Mouse (Mus musculus): ENCODE results near the gene Lama1. TPM values are rescaled to one million over a fixed set of nuclear protein-coding genes. Genes with fewer than 3 reads are reported as not detected.
"Not testable (repeated sequence)": the region's sequence is repeated elsewhere in the genome, so short reads cannot be mapped to it uniquely, and the experiment has no call there.

Gene Lama1
- polyA plus RNA-seq, 1 experiment from 2014 or later = 23.7 TPM

- WGBS = 80% methylated on average over 7 of the region's 7 CpGs
- ATAC-seq (ENCODE audit: low FRiP score) = no peak
- peaks cover 3% of the 10 kb centered on the region; the same call in 1 of the 2 replicates for H3K36me3 ChIP-seq (ENCODE audit: control insufficient read depth, insufficient read depth, low read length)
- no peaks in the 10 kb centered on the region for H3K27me3 ChIP-seq (ENCODE audit: control insufficient read depth, insufficient read depth, low read length)
- H3K4me3 ChIP-seq (ENCODE audit: low read depth, low read length) = no peak overlapping the region
- DNase-seq (ENCODE audit: low spot score, missing footprints) = no peak
- no peaks in the 10 kb centered on the region for H3K4me1 ChIP-seq (ENCODE audit: control insufficient read depth, insufficient read depth, low read length)
- H3K4me2 ChIP-seq = no peak overlapping the region
- no peak overlapping the region for H3K27ac ChIP-seq (ENCODE audit: low read depth, low read length)
- H3K9ac ChIP-seq (ENCODE audit: low read length) = no peak overlapping the region
- H3K9me3 ChIP-seq (ENCODE audit: control insufficient read depth, low read length) = no peaks in the 10 kb centered on the region
Observed at GRCm38 (mm10) chr17:67728751-67729150, 31.7 kb downstream of the Lama1 start.

- Histone ChIP-seq H3K36me3 (ENCODE audit: control insufficient read depth, insufficient read depth, low read length) (peaks cover 3% of the 10 kb centered on the region), H3K4me1 (ENCODE audit: control insufficient read depth, insufficient read depth, low read length) (no peaks in the 10 kb centered on the region), H3K4me2 (no peak overlapping the region), H3K9ac (ENCODE audit: low read length) (no peak overlapping the region), H3K4me3 (ENCODE audit: low read depth, low read length) (no peak overlapping the region), H3K9me3 (ENCODE audit: control insufficient read depth, low read length) (no peaks in the 10 kb centered on the region), H3K27me3 (ENCODE audit: control insufficient read depth, insufficient read depth, low read length) (no peaks in the 10 kb centered on the region), H3K27ac (ENCODE audit: low read depth, low read length) (no peak overlapping the region)
- no peak for DNase-seq (ENCODE audit: low spot score, missing footprints)
- 89% methylated on average over 3 of the region's 3 CpGs for WGBS
- no peak for ATAC-seq (ENCODE audit: low FRiP score)
Observed at GRCm38 (mm10) chr17:67731096-67731495, 34.0 kb downstream of the Lama1 start.

GRCm38 (mm10) chr17:67731964-67732363, 34.9 kb downstream of the Lama1 start:
- ATAC-seq (ENCODE audit: low FRiP score) (no peak), DNase-seq (ENCODE audit: low spot score, missing footprints) (no peak)
- no peak overlapping the region for H3K9ac ChIP-seq (ENCODE audit: low read length)
- WGBS = 93% methylated on average over 11 of the region's 11 CpGs
- H3K27me3 ChIP-seq (ENCODE audit: control insufficient read depth, insufficient read depth, low read length) = no peaks in the 10 kb centered on the region
- H3K9me3 ChIP-seq (ENCODE audit: control insufficient read depth, low read length) = no peaks in the 10 kb centered on the region
- no peak overlapping the region for H3K4me3 ChIP-seq (ENCODE audit: low read depth, low read length)
- H3K4me2 ChIP-seq = no peak overlapping the region
- no peaks in the 10 kb centered on the region for H3K4me1 ChIP-seq (ENCODE audit: control insufficient read depth, insufficient read depth, low read length)
- peaks cover 3% of the 10 kb centered on the region for H3K36me3 ChIP-seq (ENCODE audit: control insufficient read depth, insufficient read depth, low read length)
- no peak overlapping the region for H3K27ac ChIP-seq (ENCODE audit: low read depth, low read length)

- WGBS = 91% methylated on average over 12 of the region's 12 CpGs
- no peaks in the 10 kb centered on the region for H3K9me3 ChIP-seq (ENCODE audit: control insufficient read depth, low read length)
- H3K4me2 ChIP-seq = no peak overlapping the region
- H3K4me1 ChIP-seq (ENCODE audit: control insufficient read depth, insufficient read depth, low read length) = no peaks in the 10 kb centered on the region
- peaks cover 3% of the 10 kb centered on the region for H3K36me3 ChIP-seq (ENCODE audit: control insufficient read depth, insufficient read depth, low read length)
- no peaks in the 10 kb centered on the region for H3K27me3 ChIP-seq (ENCODE audit: control insufficient read depth, insufficient read depth, low read length)
- no peak overlapping the region for H3K9ac ChIP-seq (ENCODE audit: low read length)
- H3K4me3 ChIP-seq (ENCODE audit: low read depth, low read length) = no peak overlapping the region
- H3K27ac ChIP-seq (ENCODE audit: low read depth, low read length) = no peak overlapping the region
- ATAC-seq (ENCODE audit: low FRiP score) (no peak), DNase-seq (ENCODE audit: low spot score, missing footprints) (no peak)
Observed at GRCm38 (mm10) chr17:67733516-67733915, 36.5 kb downstream of the Lama1 start.

GRCm38 (mm10) chr17:67735722-67736121, 38.7 kb downstream of the Lama1 start:
- ATAC-seq (ENCODE audit: low FRiP score) = no peak
- Histone ChIP-seq H3K4me3 (ENCODE audit: low read depth, low read length) (no peak overlapping the region), H3K27me3 (ENCODE audit: control insufficient read depth, insufficient read depth, low read length) (no peaks in the 10 kb centered on the region), H3K4me1 (ENCODE audit: control insufficient read depth, insufficient read depth, low read length) (no peaks in the 10 kb centered on the region), H3K36me3 (ENCODE audit: control insufficient read depth, insufficient read depth, low read length) (peaks cover 6% of the 10 kb centered on the region), H3K9ac (ENCODE audit: low read length) (no peak overlapping the region), H3K9me3 (ENCODE audit: control insufficient read depth, low read length) (no peaks in the 10 kb centered on the region), H3K27ac (ENCODE audit: low read depth, low read length) (no peak overlapping the region), H3K4me2 (no peak overlapping the region)
- DNase-seq (ENCODE audit: low spot score, missing footprints) = no peak
- WGBS = 94% methylated on average over 6 of the region's 6 CpGs

GRCm38 (mm10) chr17:67741229-67741628, 44.2 kb downstream of the Lama1 start:
- H3K9ac ChIP-seq (ENCODE audit: low read length); H3K27ac ChIP-seq (ENCODE audit: low read depth, low read length); H3K4me1 ChIP-seq (ENCODE audit: control insufficient read depth, insufficient read depth, low read length); DNase-seq (ENCODE audit: low spot score, missing footprints); H3K4me3 ChIP-seq (ENCODE audit: low read depth, low read length); H3K4me2 ChIP-seq; H3K9me3 ChIP-seq (ENCODE audit: control insufficient read depth, low read length); H3K27me3 ChIP-seq (ENCODE audit: control insufficient read depth, insufficient read depth, low read length); ATAC-seq (ENCODE audit: low FRiP score); H3K36me3 ChIP-seq (ENCODE audit: control insufficient read depth, insufficient read depth, low read length): not testable (repeated sequence)

- DNase-seq (ENCODE audit: low spot score, missing footprints) (no peak), ATAC-seq (ENCODE audit: low FRiP score) (no peak)
- peaks cover 2% of the 10 kb centered on the region for H3K36me3 ChIP-seq (ENCODE audit: control insufficient read depth, insufficient read depth, low read length)
Observed at GRCm38 (mm10) chr17:67764167-67764871, 67.3 kb downstream of the Lama1 start.

GRCm38 (mm10) chr17:67773608-67774007, 76.5 kb downstream of the Lama1 start:
- Histone ChIP-seq H3K4me3 (ENCODE audit: low read depth, low read length) (no peak overlapping the region), H3K27me3 (ENCODE audit: control insufficient read depth, insufficient read depth, low read length) (no peaks in the 10 kb centered on the region), H3K4me2 (no peak overlapping the region), H3K9ac (ENCODE audit: low read length) (no peak overlapping the region), H3K27ac (ENCODE audit: low read depth, low read length) (no peak overlapping the region), H3K9me3 (ENCODE audit: control insufficient read depth, low read length) (no peaks in the 10 kb centered on the region), H3K36me3 (ENCODE audit: control insufficient read depth, insufficient read depth, low read length) (peaks cover 10% of the 10 kb centered on the region), H3K4me1 (ENCODE audit: control insufficient read depth, insufficient read depth, low read length) (no peaks in the 10 kb centered on the region)
- WGBS = 74% methylated on average over 8 of the region's 8 CpGs
- ATAC-seq (ENCODE audit: low FRiP score) = no peak
- DNase-seq (ENCODE audit: low spot score, missing footprints) = no peak

More at GRCm38 (mm10) chr17:67764167-67764871, 67.3 kb downstream of the Lama1 start:
- Histone ChIP-seq H3K9me3 (ENCODE audit: control insufficient read depth, low read length) (no peaks in the 10 kb centered on the region), H3K27me3 (ENCODE audit: control insufficient read depth, insufficient read depth, low read length) (no peaks in the 10 kb centered on the region), H3K9ac (ENCODE audit: low read length) (no peak overlapping the region), H3K4me3 (ENCODE audit: low read depth, low read length) (no peak overlapping the region), H3K4me2 (no peak overlapping the region), H3K27ac (ENCODE audit: low read depth, low read length) (no peak overlapping the region), H3K4me1 (ENCODE audit: control insufficient read depth, insufficient read depth, low read length) (no peaks in the 10 kb centered on the region)
- WGBS = 86% methylated on average over 9 of the region's 9 CpGs

GRCm38 (mm10) chr17:67776764-67777163, 79.7 kb downstream of the Lama1 start:
- Histone ChIP-seq H3K36me3 (ENCODE audit: control insufficient read depth, insufficient read depth, low read length) (peaks cover 12% of the 10 kb centered on the region), H3K27ac (ENCODE audit: low read depth, low read length) (no peak overlapping the region), H3K9ac (ENCODE audit: low read length) (no peak overlapping the region), H3K27me3 (ENCODE audit: control insufficient read depth, insufficient read depth, low read length) (no peaks in the 10 kb centered on the region), H3K4me1 (ENCODE audit: control insufficient read depth, insufficient read depth, low read length) (no peaks in the 10 kb centered on the region), H3K9me3 (ENCODE audit: control insufficient read depth, low read length) (no peaks in the 10 kb centered on the region), H3K4me3 (ENCODE audit: low read depth, low read length) (no peak overlapping the region), H3K4me2 (no peak overlapping the region)
- DNase-seq (ENCODE audit: low spot score, missing footprints) (no peak), ATAC-seq (ENCODE audit: low FRiP score) (no peak)
- 82% methylated on average over 9 of the region's 9 CpGs for WGBS
